Mouse (Mus musculus): ENCODE results near the gene Lrrc4. TPM values are rescaled to one million over a fixed set of nuclear protein-coding genes. Genes with fewer than 3 reads are reported as not detected.

Lrrc4 gene
- polyA plus RNA-seq, 1 experiment from 2014 or later = 4.6 TPM

Other genes with a start within 250 kb of the Lrrc4 start
- gene Lep, start 228.5 kb upstream of the Lrrc4 start, polyA plus RNA-seq (2016; fragmentation: Nextera tagmentation; extraction: Ambion mirVana) = not detected in 2 replicates

Measured in hindbrain, embryonic 12.5 days (tissue).